Mouse (Mus musculus) cerebellum, adult 2 months (tissue): Measurements from ENCODE around the gene Hhat. TPM values are rescaled to one million over a fixed set of nuclear protein-coding genes. Genes with fewer than 3 reads are reported as not detected.
A peak's percentile ranks its signal among the peaks of the same experiment; 100 is the strongest.

Experiments used
- DNase-seq, 2 experiments: peaks; one replicate each; pipeline ENCODE4 v3.0.0; 2021
- H3K27ac ChIP-seq: fragments of 200-500 bp; 2 replicates; pipeline ENCODE4 v1.5.1; 2012; ENCODE audit warnings: low read length, control low read depth, inconsistent platforms; ENCODE audit not compliant: insufficient read depth
- H3K27me3 ChIP-seq: fragments of 200-500 bp; 2 replicates; pipeline ENCODE4 v1.6.1; 2012; ENCODE audit warnings: inconsistent platforms, mild to moderate bottlenecking, low read length, moderate library complexity; ENCODE audit not compliant: control insufficient read depth, insufficient read depth
- H3K4me1 ChIP-seq: fragments of 200-500 bp; 2 replicates; pipeline ENCODE4 v1.6.1; 2011; ENCODE audit warnings: low read length; ENCODE audit not compliant: control insufficient read depth, insufficient read depth
- H3K4me3 ChIP-seq: fragments of 200-500 bp; replicated peaks from 2 replicates; pipeline ENCODE3; 2011; ENCODE audit warnings: mild to moderate bottlenecking, low read depth, low read length, control low read depth; ENCODE audit not compliant: insufficient read depth
- CTCF ChIP-seq: fragments of 200-500 bp; IDR thresholded peaks from 2 replicates; pipeline ENCODE4 v1.5.1; 2011; ENCODE audit warnings: low read depth, mild to moderate bottlenecking, control low read depth, low read length, moderate library complexity, borderline replicate concordance; ENCODE audit not compliant: insufficient read depth
- POLR2A ChIP-seq: fragments of 200-500 bp; IDR thresholded peaks from 2 replicates; pipeline ENCODE4 v1.6.1; 2011; ENCODE audit warnings: low read length, control low read depth, borderline replicate concordance; ENCODE audit not compliant: insufficient read depth
- WGBS: fragments of 180-500 bp; shearing (Covaris S2); methylation state at CpG from one replicate; pipeline ENCODE4 v1.1.7; 2018; 5-methylcytosine and 5-hydroxymethylcytosine counted together
- polyA plus RNA-seq: library from polyadenylated mRNA; depleted of rRNA; stranded (reverse); fragments of >200 nt; gene quantifications from 2 replicates; pipeline ENCODE4 v1.2.3, GENCODE M21; 2012; rRNA removed

Gene Hhat
- polyA plus RNA-seq, 1 experiment = 2.1 TPM

DNA sequence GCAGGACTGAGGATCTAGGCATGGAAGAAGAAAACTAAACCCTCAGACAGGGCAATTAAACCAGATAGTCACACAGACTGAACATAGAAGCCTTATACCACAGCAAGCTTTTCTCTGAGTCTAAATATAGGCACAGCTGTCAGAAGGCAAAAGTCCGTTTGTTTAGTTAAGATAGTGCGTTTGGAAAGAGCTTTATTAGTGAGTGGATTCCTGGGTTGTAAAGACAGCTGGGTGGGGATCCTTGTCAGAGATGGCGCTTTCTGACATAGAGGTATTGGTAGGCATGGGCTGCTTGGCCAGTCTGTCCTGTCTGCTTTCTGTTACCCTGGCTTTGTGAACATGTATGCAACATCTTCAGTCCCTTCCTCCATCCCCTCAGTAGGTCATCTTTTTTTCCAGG, 314.0 kb downstream of the Hhat start:
- WGBS = 77% methylated on average over 3 of the region's 3 CpGs

DNA sequence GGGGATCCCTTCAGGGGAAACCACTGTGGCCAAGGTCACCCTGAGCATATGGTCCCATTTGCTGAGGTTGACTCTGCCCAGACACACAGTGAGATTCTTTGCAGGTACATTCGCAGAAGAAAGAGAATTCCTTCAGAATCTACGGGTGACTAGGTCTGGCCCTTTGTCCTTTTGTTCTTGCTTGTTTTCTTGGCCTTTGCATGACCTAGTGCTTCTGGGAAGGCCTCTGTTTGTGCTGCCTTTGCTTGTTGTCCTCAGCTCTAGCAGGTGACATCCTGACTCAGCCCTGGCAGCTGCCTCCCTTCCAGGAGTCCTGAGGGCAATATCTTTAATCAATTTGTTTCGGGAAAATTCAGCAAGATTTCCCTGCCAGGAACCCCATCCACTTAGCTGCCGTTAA, 316.0 kb downstream of the Hhat start:
- 25% methylated on average over 4 of the region's 4 CpGs for WGBS
- no peak for DNase-seq
- no peak overlapping the region for H3K4me3 ChIP-seq
- H3K4me1 ChIP-seq = peaks cover 33% of the 10 kb centered on the region
- no peak overlapping the region for H3K27ac ChIP-seq
- TF ChIP-seq CTCF = no peak
- no peak for TF ChIP-seq POLR2A
- no peaks in the 10 kb centered on the region for H3K27me3 ChIP-seq

More for the DNA sequence above, 314.0 kb downstream of the Hhat start:
- no peak for DNase-seq
- H3K4me1 ChIP-seq = peaks cover 23% of the 10 kb centered on the region
- H3K4me3 ChIP-seq = no peak overlapping the region
- no peak overlapping the region for H3K27ac ChIP-seq
- H3K27me3 ChIP-seq = no peaks in the 10 kb centered on the region
- TF ChIP-seq POLR2A = no peak
- no peak for TF ChIP-seq CTCF

DNA sequence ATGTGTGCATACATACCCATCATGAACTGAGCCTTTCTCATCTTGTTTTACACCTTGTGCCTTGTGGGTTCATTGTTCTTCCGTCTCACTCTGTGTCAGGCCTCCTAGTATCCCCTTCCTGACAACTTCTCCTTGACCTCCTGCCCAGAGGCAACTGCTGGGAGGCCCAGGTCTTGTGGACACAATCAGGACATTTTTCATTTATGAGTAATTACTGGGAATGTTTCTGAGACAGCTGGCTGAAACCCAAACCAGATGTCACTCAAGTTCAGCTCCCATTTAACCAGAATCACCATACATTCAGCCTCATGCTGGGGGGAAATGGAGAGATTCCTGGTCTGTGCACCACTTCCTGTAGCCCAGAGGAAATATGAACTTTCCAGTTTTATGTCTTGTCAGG, 316.5 kb downstream of the Hhat start:
- Histone ChIP-seq H3K4me1 (peaks cover 37% of the 10 kb centered on the region), H3K4me3 (no peak overlapping the region), H3K27me3 (no peaks in the 10 kb centered on the region), H3K27ac (no peak overlapping the region)
- DNase-seq = no peak
- 77% methylated on average over 1 of the region's 1 CpGs for WGBS
- TF ChIP-seq CTCF = no peak
- no peak for TF ChIP-seq POLR2A

DNA sequence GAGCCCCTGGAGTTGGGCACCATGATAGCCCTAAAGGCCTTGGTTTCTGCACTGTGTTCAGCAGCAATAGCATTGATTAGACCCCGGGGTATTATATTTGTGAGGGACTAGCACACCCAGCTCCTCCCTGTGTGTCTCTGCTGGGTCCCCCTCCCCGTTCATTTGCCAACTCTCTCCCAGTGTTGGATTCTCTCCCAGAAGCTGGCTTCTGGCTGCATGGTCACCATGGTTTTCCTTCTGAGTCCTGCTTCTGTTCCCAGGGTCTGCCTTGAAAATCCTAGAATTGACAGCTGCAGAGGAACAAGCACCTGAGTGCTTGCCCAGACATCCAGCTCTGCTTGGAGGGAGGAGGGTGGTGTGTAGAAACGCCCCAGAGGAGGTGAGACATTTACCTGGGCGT, 319.3 kb downstream of the Hhat start:
- Histone ChIP-seq H3K4me1 (peaks cover 38% of the 10 kb centered on the region), H3K27me3 (no peaks in the 10 kb centered on the region), H3K4me3 (no peak overlapping the region), H3K27ac (0 out of 2 replicates have a peak overlapping the region, but pooled peaks have one; percentile 0)
- TF ChIP-seq POLR2A = no peak
- TF ChIP-seq CTCF = no peak
- WGBS = 43% methylated on average over 4 of the region's 4 CpGs
- DNase-seq = peak; percentile 41 to 50

GRCm38 (mm10) chr1:192450425-192450824, 320.6 kb downstream of the Hhat start:
- H3K27ac ChIP-seq = 0 out of 2 replicates have a peak overlapping the region, but pooled peaks have one; percentile 61
- DNase-seq = no peak

DNA sequence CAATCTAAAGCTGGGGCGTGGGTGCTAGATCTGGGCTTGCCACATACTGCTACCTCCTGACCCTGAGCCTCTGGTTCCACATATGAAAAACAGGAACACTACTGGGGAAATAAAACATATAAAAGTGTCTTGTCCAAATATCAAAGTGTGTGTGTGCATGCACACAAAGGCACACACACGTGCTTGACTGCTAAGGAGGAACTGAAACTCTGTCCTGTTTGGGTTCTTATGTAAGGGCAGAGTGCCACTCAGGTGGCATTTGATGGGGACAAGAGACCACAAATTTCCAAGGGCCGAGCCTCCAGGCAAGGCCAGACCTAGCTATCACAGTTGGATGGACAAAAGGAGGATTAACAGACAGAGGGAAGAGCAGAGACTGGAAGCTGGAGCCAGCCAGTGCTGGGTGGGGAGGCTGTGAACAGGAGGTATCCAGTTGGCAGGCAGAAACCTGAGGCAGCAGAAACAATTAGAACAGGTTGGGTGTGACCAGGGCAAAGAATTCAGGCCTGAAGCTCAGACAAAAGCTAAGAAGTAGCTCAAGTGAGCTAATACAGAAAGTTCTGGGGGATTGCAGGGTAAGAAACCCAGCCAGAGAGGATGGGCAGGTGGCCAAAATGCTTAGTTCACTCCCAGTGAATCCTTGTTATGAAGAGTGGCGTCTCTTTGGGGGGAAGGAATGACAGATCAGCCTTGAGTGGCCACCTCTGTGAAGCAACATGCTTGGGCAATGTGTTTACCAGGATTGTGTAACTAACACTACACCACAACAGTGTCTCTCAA, 321.3 kb downstream of the Hhat start:
- H3K4me3 ChIP-seq = no peak overlapping the region
- WGBS = 36% methylated on average over 4 of the region's 4 CpGs
- peak; percentile 72 to 85 for DNase-seq
- H3K27me3 ChIP-seq = no peaks in the 10 kb centered on the region
- peaks cover 37% of the 10 kb centered on the region for H3K4me1 ChIP-seq
- TF ChIP-seq POLR2A (no peak), CTCF (no peak)
- peak overlapping the region; percentile 80 for H3K27ac ChIP-seq

More at GRCm38 (mm10) chr1:192450425-192450824, 320.6 kb downstream of the Hhat start:
- Histone ChIP-seq H3K4me1 (peaks cover 38% of the 10 kb centered on the region), H3K4me3 (no peak overlapping the region), H3K27me3 (no peaks in the 10 kb centered on the region)
- TF ChIP-seq POLR2A (no peak), CTCF (no peak)

DNA sequence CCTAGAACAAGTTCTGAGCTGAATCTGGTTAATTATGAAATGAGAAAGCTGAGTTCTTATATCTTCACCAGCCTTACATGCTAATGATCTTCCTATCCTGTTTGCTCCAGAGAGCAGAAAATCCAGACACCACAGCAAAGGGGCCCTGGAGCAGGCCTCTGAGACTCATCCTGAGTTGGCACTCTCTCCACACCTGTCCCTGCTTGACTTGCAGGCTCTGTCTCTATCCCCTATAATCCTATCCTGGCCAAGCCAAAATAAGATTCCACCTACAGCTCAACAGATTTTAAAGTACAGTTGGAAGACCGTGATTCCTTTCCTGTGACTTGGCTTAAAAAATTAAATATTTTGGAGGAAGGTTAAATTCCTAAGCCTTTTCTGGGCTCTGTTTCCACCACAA, 322.5 kb downstream of the Hhat start:
- 0 out of 2 replicates have a peak overlapping the region, but pooled peaks have one; percentile 33 for H3K27ac ChIP-seq
- DNase-seq = peak in 1 of 2 experiments; percentile 24
- 58% methylated on average over 1 of the region's 1 CpGs for WGBS

GRCm38 (mm10) chr1:192447666-192448065, 323.4 kb downstream of the Hhat start:
- H3K27ac ChIP-seq = no peak overlapping the region
- TF ChIP-seq POLR2A (no peak), CTCF (no peak)
- H3K4me3 ChIP-seq = no peak overlapping the region
- no peaks in the 10 kb centered on the region for H3K27me3 ChIP-seq
- H3K4me1 ChIP-seq = peaks cover 53% of the 10 kb centered on the region
- DNase-seq = no peak
- 88% methylated on average over 2 of the region's 2 CpGs for WGBS

More for the DNA sequence above, 322.5 kb downstream of the Hhat start:
- TF ChIP-seq POLR2A = no peak
- no peak for TF ChIP-seq CTCF
- Histone ChIP-seq H3K27me3 (no peaks in the 10 kb centered on the region), H3K4me3 (no peak overlapping the region), H3K4me1 (peaks cover 45% of the 10 kb centered on the region)

Other genes with a start within 250 kb of the Hhat start
- gene Sertad4, start 84.5 kb upstream of the Hhat start, polyA plus RNA-seq = 11.1 and 11.3 TPM in 2 replicates